Mouse (Mus musculus) lung, embryonic 15.5 days (tissue): ENCODE data around the gene Fat1. TPM values are rescaled to one million over a fixed set of nuclear protein-coding genes. Genes with fewer than 3 reads are reported as not detected.

Source experiments
- ATAC-seq: fragments of 200-750 bp; cut with Nextera tagmentation; 2 replicates; pipeline ENCODE4 v1.8.0; 2017; ENCODE audit warnings: moderate number of reproducible peaks, borderline replicate concordance; ENCODE audit not compliant: low FRiP score, low TSS enrichment; ENCODE audit errors: extremely low read depth
- H3K27ac ChIP-seq: fragments of 300-500 bp; sonication (generic); 2 replicates; pipeline ENCODE4 v1.5.1; 2015; ENCODE audit warnings: moderate library complexity, mild to moderate bottlenecking, inconsistent platforms
- H3K27me3 ChIP-seq: fragments of 300-500 bp; sonication (generic); 2 replicates; pipeline ENCODE4 v1.6.1; 2015; ENCODE audit warnings: inconsistent platforms
- H3K36me3 ChIP-seq: fragments of 300-500 bp; sonication (generic); 2 replicates; pipeline ENCODE4 v1.6.1; 2015; ENCODE audit warnings: inconsistent platforms
- H3K4me1 ChIP-seq: fragments of 300-500 bp; sonication (generic); 2 replicates; pipeline ENCODE4 v1.6.1; 2015; ENCODE audit warnings: inconsistent platforms
- H3K4me2 ChIP-seq: fragments of 300-500 bp; sonication (generic); 2 replicates; pipeline ENCODE4 v1.6.1; 2015; ENCODE audit warnings: inconsistent platforms, mild to moderate bottlenecking, moderate library complexity
- H3K4me3 ChIP-seq: fragments of 300-500 bp; sonication (generic); 2 replicates; pipeline ENCODE4 v1.5.1; 2015; ENCODE audit warnings: mild to moderate bottlenecking, inconsistent platforms
- H3K9ac ChIP-seq: fragments of 300-500 bp; sonication (generic); 2 replicates; pipeline ENCODE4 v1.6.1; 2015; ENCODE audit warnings: inconsistent platforms
- H3K9me3 ChIP-seq: fragments of 300-500 bp; sonication (generic); 2 replicates; pipeline ENCODE4 v1.6.1; 2016; ENCODE audit warnings: inconsistent platforms
- WGBS: fragments of 180-500 bp; shearing (Covaris S2); methylation state at CpG from one replicate; pipeline ENCODE4 v1.1.7; 2015; 5-methylcytosine and 5-hydroxymethylcytosine counted together
- polyA plus RNA-seq: library from polyadenylated mRNA; unstranded; fragments of >200 nt; fragmentation: Nextera tagmentation; extraction: Ambion mirVana; gene quantifications from 2 replicates; pipeline ENCODE4 v1.2.1, GENCODE M21; 2015

The Fat1 gene
- polyA plus RNA-seq, 1 experiment from 2014 or later = 19.1 TPM

- Histone ChIP-seq H3K36me3 (no peaks in the 10 kb centered on the region), H3K4me1 (peaks cover 6% of the 10 kb centered on the region; the same call in 1 of the 2 replicates)
These were observed 494 bp downstream of the Fat1 start for GRCm38 (mm10) chr8:44935741-44936140.

GRCm38 (mm10) chr8:44936481-44936961, 1.3 kb downstream of the Fat1 start:
- no peaks in the 10 kb centered on the region for H3K36me3 ChIP-seq
- peaks cover 6% of the 10 kb centered on the region; the same call in 1 of the 2 replicates for H3K4me1 ChIP-seq
- H3K9ac ChIP-seq = peak overlapping the region; percentile 68
- under 1% methylated on average over 14 of the region's 16 CpGs for WGBS
- peak overlapping the region; percentile 90 for H3K27ac ChIP-seq
- peak overlapping the region; percentile 82 for H3K4me2 ChIP-seq
- H3K27me3 ChIP-seq = no peaks in the 10 kb centered on the region
- peak overlapping the region; percentile 74 for H3K4me3 ChIP-seq
- no peaks in the 10 kb centered on the region for H3K9me3 ChIP-seq
- ATAC-seq = no peak

More at GRCm38 (mm10) chr8:44935741-44936140, 494 bp downstream of the Fat1 start:
- peak; percentile 69 for ATAC-seq
- Histone ChIP-seq H3K9me3 (no peaks in the 10 kb centered on the region), H3K4me3 (peak overlapping the region; percentile 74), H3K27ac (peak overlapping the region; percentile 98), H3K4me2 (peak overlapping the region; percentile 82), H3K9ac (peak overlapping the region; percentile 65), H3K27me3 (no peaks in the 10 kb centered on the region)
- WGBS = under 1% methylated on average over 24 of the region's 24 CpGs

DNA sequence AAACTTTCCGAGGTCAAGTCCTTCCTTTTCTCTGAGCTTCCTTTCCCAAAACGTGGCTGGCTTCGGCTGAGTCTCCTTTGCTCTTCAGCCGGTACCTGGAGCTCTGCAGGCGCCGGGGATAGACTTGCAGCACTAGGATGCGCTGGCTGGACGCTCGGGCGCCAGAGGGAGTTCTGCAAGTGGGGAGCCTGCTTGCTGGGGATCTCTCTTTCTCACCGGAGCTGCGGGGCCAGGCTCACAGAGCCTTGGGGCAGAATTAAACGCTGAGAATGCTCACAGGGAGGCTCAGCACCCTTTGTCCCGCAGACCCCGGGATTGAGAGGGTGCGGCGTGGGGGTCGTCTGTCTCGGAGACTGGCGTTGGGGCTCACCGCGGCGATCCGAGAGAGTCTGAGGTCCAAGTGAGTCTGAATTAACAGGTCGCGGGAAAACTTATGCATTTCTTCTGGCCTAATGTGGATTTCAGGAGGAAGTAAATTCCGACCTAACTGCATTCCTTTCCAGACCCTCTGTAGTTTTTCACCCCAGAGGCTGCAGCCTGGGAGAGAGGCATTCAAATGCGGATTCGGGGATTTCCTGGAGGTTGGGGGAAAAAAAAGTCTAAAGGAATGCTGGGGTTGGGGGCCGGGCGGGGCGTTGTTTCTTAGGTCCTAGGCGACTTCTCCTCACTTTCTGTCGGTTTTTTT, 2.0 kb downstream of the Fat1 start:
- H3K4me3 ChIP-seq = peak overlapping the region; percentile 74
- peak overlapping the region; percentile 68 for H3K9ac ChIP-seq
- no peaks in the 10 kb centered on the region for H3K27me3 ChIP-seq
- peaks cover 6% of the 10 kb centered on the region; the same call in 1 of the 2 replicates for H3K4me1 ChIP-seq
- H3K27ac ChIP-seq = peak overlapping the region; percentile 90
- 0% methylated on average over 34 of the region's 34 CpGs for WGBS
- H3K9me3 ChIP-seq = no peaks in the 10 kb centered on the region
- no peaks in the 10 kb centered on the region for H3K36me3 ChIP-seq
- no peak for ATAC-seq
- H3K4me2 ChIP-seq = peak overlapping the region; percentile 82

- Histone ChIP-seq H3K36me3 (no peaks in the 10 kb centered on the region), H3K4me2 (peak overlapping the region; percentile 82), H3K9me3 (no peaks in the 10 kb centered on the region), H3K27me3 (no peaks in the 10 kb centered on the region), H3K9ac (peak overlapping the region; percentile 68), H3K4me3 (peak overlapping the region; percentile 74), H3K4me1 (peaks cover 6% of the 10 kb centered on the region; the same call in 1 of the 2 replicates), H3K27ac (peak overlapping the region; percentile 90)
- ATAC-seq = peak; percentile 78
- whole genome bisulfite sequencing = under 1% methylated on average over 87 of the region's 87 CpGs
These were observed 2.8 kb downstream of the Fat1 start for GRCm38 (mm10) chr8:44937905-44938642.

GRCm38 (mm10) chr8:44938643-44938979, 3.4 kb downstream of the Fat1 start:
- ATAC-seq = no peak
- Histone ChIP-seq H3K4me3 (peak overlapping the region; percentile 74), H3K27ac (peak overlapping the region; percentile 90), H3K4me1 (peaks cover 6% of the 10 kb centered on the region; the same call in 1 of the 2 replicates), H3K36me3 (no peaks in the 10 kb centered on the region), H3K27me3 (no peaks in the 10 kb centered on the region), H3K9me3 (no peaks in the 10 kb centered on the region), H3K9ac (peak overlapping the region; percentile 68), H3K4me2 (peak overlapping the region; percentile 82)
- 1% methylated on average over 12 of the region's 12 CpGs for WGBS

GRCm38 (mm10) chr8:44945577-44945976, 10.3 kb downstream of the Fat1 start:
- no peaks in the 10 kb centered on the region for H3K27me3 ChIP-seq
- H3K9me3 ChIP-seq = no peaks in the 10 kb centered on the region
- H3K36me3 ChIP-seq = peaks cover 9% of the 10 kb centered on the region
- H3K9ac ChIP-seq = no peak overlapping the region
- peaks cover 4% of the 10 kb centered on the region; the same call in 1 of the 2 replicates for H3K4me1 ChIP-seq
- no peak for ATAC-seq
- H3K4me2 ChIP-seq = no peak overlapping the region
- no peak overlapping the region for H3K27ac ChIP-seq
- no peak overlapping the region for H3K4me3 ChIP-seq
- 85% methylated on average over 4 of the region's 4 CpGs for WGBS

- Histone ChIP-seq H3K4me2 (no peak overlapping the region), H3K9ac (no peak overlapping the region), H3K27ac (no peak overlapping the region), H3K4me3 (no peak overlapping the region), H3K4me1 (peaks cover 4% of the 10 kb centered on the region; the same call in 1 of the 2 replicates), H3K36me3 (peaks cover 39% of the 10 kb centered on the region), H3K9me3 (no peaks in the 10 kb centered on the region), H3K27me3 (no peaks in the 10 kb centered on the region)
- 70% methylated on average over 9 of the region's 9 CpGs for WGBS
- ATAC-seq = no peak
These were observed 13.3 kb downstream of the Fat1 start for GRCm38 (mm10) chr8:44948597-44948996.

- 48% methylated on average over 10 of the region's 10 CpGs for WGBS
- H3K4me3 ChIP-seq = no peak overlapping the region
- H3K36me3 ChIP-seq = peaks cover 11% of the 10 kb centered on the region
- ATAC-seq = no peak
- peaks cover 23% of the 10 kb centered on the region for H3K4me1 ChIP-seq
- no peak overlapping the region for H3K4me2 ChIP-seq
- no peaks in the 10 kb centered on the region for H3K27me3 ChIP-seq
- no peak overlapping the region for H3K27ac ChIP-seq
- no peak overlapping the region for H3K9ac ChIP-seq
- no peaks in the 10 kb centered on the region for H3K9me3 ChIP-seq
These were observed 25.2 kb downstream of the Fat1 start for GRCm38 (mm10) chr8:44960455-44960854.

DNA sequence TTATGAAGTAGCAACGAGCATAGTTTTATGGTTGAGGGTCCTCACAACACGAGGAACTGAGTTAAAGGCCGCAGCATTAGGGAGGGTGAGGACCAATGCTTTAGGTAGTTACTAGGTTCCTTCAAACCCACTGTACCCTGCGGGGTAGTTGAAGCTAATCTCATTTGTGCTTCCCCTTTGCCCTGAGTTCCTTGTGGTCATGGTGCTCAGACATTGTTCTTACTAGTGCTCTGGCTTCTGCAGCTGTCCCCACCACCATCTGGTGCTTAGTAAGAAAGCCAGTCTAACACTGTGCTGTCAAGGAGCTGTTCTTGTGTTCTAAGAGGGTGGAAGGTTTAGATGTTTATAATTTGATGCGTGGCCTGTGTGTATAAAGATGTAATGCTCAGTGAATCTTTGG, 25.7 kb downstream of the Fat1 start:
- Histone ChIP-seq H3K4me1 (peaks cover 23% of the 10 kb centered on the region), H3K27me3 (no peaks in the 10 kb centered on the region), H3K36me3 (peaks cover 11% of the 10 kb centered on the region), H3K27ac (no peak overlapping the region), H3K4me2 (no peak overlapping the region), H3K9me3 (no peaks in the 10 kb centered on the region), H3K9ac (no peak overlapping the region), H3K4me3 (no peak overlapping the region)
- WGBS = 73% methylated on average over 5 of the region's 5 CpGs
- ATAC-seq = no peak

DNA sequence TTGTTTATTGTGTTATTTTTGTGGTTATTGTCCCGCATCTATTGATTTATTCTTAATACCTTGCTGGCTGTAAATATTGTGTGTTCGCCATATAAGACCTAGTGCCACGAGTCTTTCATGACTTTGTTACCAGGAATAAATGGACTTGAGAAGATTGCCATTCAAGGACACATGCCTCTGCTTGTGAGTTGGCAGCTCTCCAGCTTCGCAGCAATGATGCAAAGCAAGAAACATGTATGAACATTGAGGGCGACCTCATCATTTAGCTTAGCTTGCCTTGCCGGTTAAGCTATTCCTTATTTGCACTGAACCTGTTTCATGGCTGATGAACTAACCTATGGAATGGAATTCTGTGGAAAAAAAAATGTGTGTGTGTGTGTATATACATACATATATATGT, 26.2 kb downstream of the Fat1 start:
- H3K4me3 ChIP-seq = no peak overlapping the region
- H3K27ac ChIP-seq = no peak overlapping the region
- peaks cover 23% of the 10 kb centered on the region for H3K4me1 ChIP-seq
- peaks cover 11% of the 10 kb centered on the region for H3K36me3 ChIP-seq
- WGBS = 63% methylated on average over 6 of the region's 6 CpGs
- H3K9me3 ChIP-seq = no peaks in the 10 kb centered on the region
- H3K4me2 ChIP-seq = no peak overlapping the region
- no peak overlapping the region for H3K9ac ChIP-seq
- no peak for ATAC-seq
- no peaks in the 10 kb centered on the region for H3K27me3 ChIP-seq

DNA sequence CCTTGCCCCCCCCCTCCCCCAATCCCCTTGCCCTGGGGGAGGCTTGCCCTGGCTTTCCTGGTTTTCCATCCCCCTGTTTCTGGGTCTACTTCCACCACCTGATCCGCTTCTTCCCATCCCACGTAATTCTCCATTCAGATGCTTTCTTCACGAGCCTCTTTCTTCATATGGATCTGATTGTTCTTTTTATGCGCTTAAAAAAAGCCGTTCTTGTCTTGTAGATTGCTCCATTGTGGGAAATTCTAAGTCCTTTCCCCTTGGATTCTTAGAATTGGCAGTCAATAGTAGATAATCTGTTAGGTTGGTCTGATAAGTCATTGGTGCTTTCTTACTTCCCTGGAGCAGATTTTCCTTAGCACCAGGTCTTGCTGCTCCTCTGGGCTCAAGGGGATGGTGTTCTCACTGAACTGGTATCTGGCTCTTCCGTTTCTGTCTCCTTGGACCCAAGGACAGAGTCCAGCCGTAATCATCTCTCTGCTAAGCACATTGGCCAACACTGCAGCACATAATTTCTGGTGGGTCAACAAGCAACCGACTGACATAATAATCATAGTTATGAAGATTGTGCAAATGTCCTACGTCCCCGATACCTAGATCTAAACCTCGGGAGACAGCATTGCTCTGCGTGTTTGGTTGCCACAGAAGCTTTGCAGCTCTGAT, 27.5 kb downstream of the Fat1 start:
- H3K4me3 ChIP-seq = no peak overlapping the region
- H3K9me3 ChIP-seq = no peaks in the 10 kb centered on the region
- H3K36me3 ChIP-seq = peaks cover 11% of the 10 kb centered on the region
- H3K4me2 ChIP-seq = no peak overlapping the region
- H3K4me1 ChIP-seq = peaks cover 20% of the 10 kb centered on the region
- ATAC-seq = no peak
- no peaks in the 10 kb centered on the region for H3K27me3 ChIP-seq
- WGBS = 83% methylated on average over 12 of the region's 12 CpGs
- H3K9ac ChIP-seq = no peak overlapping the region
- no peak overlapping the region for H3K27ac ChIP-seq
